Mouse (Mus musculus) natural killer cell, adult 2 months (primary cell): ENCODE results near the gene Egln3.

ENCODE experiments used
- DNase-seq, 2 experiments: peaks; one replicate each; pipeline ENCODE4 v3.0.0; 2022; ENCODE audit warnings: low spot score in 2 of 2

Egln3 gene

GRCm38 (mm10) chr12:54162637-54163131 lies 41.0 kb downstream of the Egln3 start:
- DNase-seq: no peak

- DNase-seq: no peak
These were observed 42.0 kb downstream of the Egln3 start for GRCm38 (mm10) chr12:54161468-54162202.

GRCm38 (mm10) chr12:54160279-54160678 lies 43.4 kb downstream of the Egln3 start:
- no peak for DNase-seq

- DNase-seq: no peak
These were observed 48.9 kb downstream of the Egln3 start for GRCm38 (mm10) chr12:54154771-54155170.

- DNase-seq: no peak
These were observed 56.6 kb downstream of the Egln3 start for GRCm38 (mm10) chr12:54146943-54147556.
